ENCODE assay signal across 9 mouse cellular contexts in the genomic region with DNA sequence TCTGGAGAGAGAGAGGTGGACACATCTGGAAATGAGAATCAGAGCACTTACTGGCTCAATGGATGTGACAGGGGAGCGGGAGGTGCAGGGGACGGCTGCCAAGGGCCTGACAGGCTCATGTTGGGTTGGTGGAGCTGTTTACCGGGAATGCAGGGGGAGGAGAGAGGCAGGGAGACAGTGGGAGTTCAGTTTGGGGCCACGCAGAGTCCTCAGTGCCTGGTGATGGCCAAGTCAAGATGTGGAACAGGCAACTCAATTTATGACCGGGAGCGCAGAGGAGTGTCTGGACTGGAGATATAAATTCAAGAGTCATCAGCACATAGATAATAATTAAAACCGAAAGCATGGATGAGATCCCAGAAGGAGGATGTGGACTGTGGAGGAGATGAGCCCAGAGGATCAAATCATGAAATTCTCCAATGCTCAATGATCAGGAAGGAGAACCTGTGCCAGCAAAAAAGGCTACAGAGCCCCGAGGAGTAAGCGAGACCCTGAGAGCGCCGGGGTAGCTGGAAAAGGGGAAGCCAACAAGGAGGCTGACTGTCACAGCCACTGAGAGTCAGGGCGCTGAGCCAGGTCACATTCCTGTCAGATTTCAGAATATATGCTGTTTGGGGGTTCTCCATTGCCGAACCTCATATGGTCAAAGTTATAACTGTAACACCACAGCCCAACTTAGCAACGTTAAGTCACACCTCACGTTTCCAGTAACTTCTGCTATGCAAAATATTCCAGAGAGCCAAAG.
DNase-seq lines count a peak whose midpoint lies in the region; ATAC-seq and TF ChIP-seq lines count a peak whose summit lies in the region.
"Had no signal": no experiment of that assay in that cellular context is flagged by ENCODE, and none has a peak within 500 bp of the region (broad histone marks: within the 10 kb centered on the region; RNA-seq: fewer than 3 reads in every experiment).

No protein-coding gene starts in this region.

- H3K9me3 ChIP-seq in lung, embryonic 16.5 days (ENCODE audit: control insufficient read depth, low read length), result no peaks in the 10 kb centered on the region
- H3K9me3 ChIP-seq: hindbrain, embryonic 15.5 days; limb, embryonic 12.5 days had no signal

- TF ChIP-seq POLR2A in lung, adult 2 months (IDR thresholded peaks at IDR 0.05; ENCODE audit: borderline replicate concordance, extremely low read depth, low read depth, low read length), result no peak

- no peaks in the 10 kb centered on the region for H3K27me3 ChIP-seq in lung, embryonic 16.5 days (ENCODE audit: control insufficient read depth, insufficient read depth, low read depth, low read length)
- H3K27me3 ChIP-seq: hindbrain, embryonic 15.5 days had no signal

- H3K36me3 ChIP-seq in lung, embryonic 16.5 days (ENCODE audit: control insufficient read depth, insufficient read depth, low read length), result no peaks in the 10 kb centered on the region
- H3K36me3 ChIP-seq: hindbrain, embryonic 15.5 days; limb, embryonic 12.5 days had no signal

- WGBS in lung, embryonic 16.5 days, result 46% methylated on average over 15 of the region's 15 CpGs
- 59% methylated on average over 15 of the region's 15 CpGs for WGBS in lung, adult 2 months

- peak; percentile 26; the same call in 1 of the 2 replicates for ATAC-seq in lung, embryonic 16.5 days (ENCODE audit: low read depth)

- no peak overlapping the region for H3K4me3 ChIP-seq in lung, embryonic 16.5 days (ENCODE audit: low read length)
- no peak overlapping the region for H3K4me3 ChIP-seq in lung, adult 2 months (replicated peaks; ENCODE audit: extremely low read depth, low read depth, low read length)
- H3K4me3 ChIP-seq: hindbrain, embryonic 15.5 days; limb, embryonic 12.5 days had no signal

- DNase-seq in lung, adult 2 months, result no peak
- DNase-seq in gastrocnemius, adult 18-20 months (ENCODE audit: low spot score), result peak; percentile 72
- peak; percentile 51 for DNase-seq in heart, postnatal 4 days
- DNase-seq in ovary, postnatal 36 days (ENCODE audit: low spot score), result peak; percentile 25
- DNase-seq in layer of hippocampus, postnatal 36 days, result no peak
- DNase-seq in neural tube, embryonic 10.5 days (ENCODE audit: extremely low spot score, low spot score), result no peak

- peaks cover 6% of the 10 kb centered on the region; the same call in 1 of the 2 replicates for H3K4me1 ChIP-seq in lung, embryonic 16.5 days (replicated peaks; ENCODE audit: control insufficient read depth, insufficient read depth, low read length)
- H3K4me1 ChIP-seq in lung, adult 2 months (ENCODE audit: control insufficient read depth, insufficient read depth, low read length), result no peaks in the 10 kb centered on the region
- H3K4me1 ChIP-seq: hindbrain, embryonic 15.5 days had no signal

- H3K9ac ChIP-seq in lung, embryonic 16.5 days (ENCODE audit: low read length), result no peak overlapping the region
- H3K9ac ChIP-seq: hindbrain, embryonic 15.5 days; limb, embryonic 12.5 days had no signal

- H3K27ac ChIP-seq in lung, embryonic 16.5 days (ENCODE audit: low read length), result no peak overlapping the region
- H3K27ac ChIP-seq: hindbrain, embryonic 15.5 days; limb, embryonic 12.5 days had no signal

- peak overlapping the region; percentile 22; the same call in 1 of the 2 replicates for H3K4me2 ChIP-seq in lung, embryonic 16.5 days (ENCODE audit: low read depth, low read length)
- H3K4me2 ChIP-seq: hindbrain, embryonic 15.5 days; limb, embryonic 12.5 days had no signal

- no peak for TF ChIP-seq CTCF in lung, adult 2 months (IDR thresholded peaks at IDR 0.05; ENCODE audit: insufficient read depth, low read length)

Comparison
In these comparisons a context has a peak if more than half of its experiments do, and no peak if none do; other contexts are left out.
1. DNase-seq: peak in gastrocnemius, adult 18-20 months (single experiment), heart, postnatal 4 days (single experiment) and ovary, postnatal 36 days (single experiment); none in lung, adult 2 months (single experiment), layer of hippocampus, postnatal 36 days (0 of 2) and neural tube, embryonic 10.5 days (single experiment).